Mouse (Mus musculus): ENCODE data around the gene Garnl3.

- no peak for TF ChIP-seq MYC (IDR thresholded peaks at IDR 0.05; ENCODE audit: low read depth, low read length)
- TF ChIP-seq CTCF (conservative IDR thresholded peaks at IDR 0.05 in 1 of 2, IDR thresholded peaks at IDR 0.05 in 1 of 2; ENCODE audit: low read depth in 2 of 2, low read length in 2 of 2): no peak
- no peak for TF ChIP-seq MAFK (IDR thresholded peaks at IDR 0.05; ENCODE audit: insufficient replicate concordance, low read length)
- no peak for TF ChIP-seq GABPA (IDR thresholded peaks at IDR 0.05; ENCODE audit: insufficient replicate concordance, low read depth, low read length)
- TF ChIP-seq USF1 (IDR thresholded peaks at IDR 0.05; ENCODE audit: low read depth, low read length): no peak
- TF ChIP-seq HCFC1 (IDR thresholded peaks at IDR 0.05; ENCODE audit: low read depth, low read length): no peak
- TF ChIP-seq POLR2A (IDR thresholded peaks at IDR 0.05; ENCODE audit: low read depth, low read length): no peak
- no peak for TF ChIP-seq TCF12 (IDR thresholded peaks at IDR 0.05; ENCODE audit: low read depth, low read length)
Observed at GRCm38 (mm10) chr2:33086016-33086596, 45.3 kb downstream of the Garnl3 start.

Measured in CH12.LX (cell line).